Mouse (Mus musculus): ENCODE results near the gene Cacng7.
"Not testable (repeated sequence)": the region's sequence is repeated elsewhere in the genome, so short reads cannot be mapped to it uniquely, and the experiment has no call there.

The Cacng7 gene

DNA sequence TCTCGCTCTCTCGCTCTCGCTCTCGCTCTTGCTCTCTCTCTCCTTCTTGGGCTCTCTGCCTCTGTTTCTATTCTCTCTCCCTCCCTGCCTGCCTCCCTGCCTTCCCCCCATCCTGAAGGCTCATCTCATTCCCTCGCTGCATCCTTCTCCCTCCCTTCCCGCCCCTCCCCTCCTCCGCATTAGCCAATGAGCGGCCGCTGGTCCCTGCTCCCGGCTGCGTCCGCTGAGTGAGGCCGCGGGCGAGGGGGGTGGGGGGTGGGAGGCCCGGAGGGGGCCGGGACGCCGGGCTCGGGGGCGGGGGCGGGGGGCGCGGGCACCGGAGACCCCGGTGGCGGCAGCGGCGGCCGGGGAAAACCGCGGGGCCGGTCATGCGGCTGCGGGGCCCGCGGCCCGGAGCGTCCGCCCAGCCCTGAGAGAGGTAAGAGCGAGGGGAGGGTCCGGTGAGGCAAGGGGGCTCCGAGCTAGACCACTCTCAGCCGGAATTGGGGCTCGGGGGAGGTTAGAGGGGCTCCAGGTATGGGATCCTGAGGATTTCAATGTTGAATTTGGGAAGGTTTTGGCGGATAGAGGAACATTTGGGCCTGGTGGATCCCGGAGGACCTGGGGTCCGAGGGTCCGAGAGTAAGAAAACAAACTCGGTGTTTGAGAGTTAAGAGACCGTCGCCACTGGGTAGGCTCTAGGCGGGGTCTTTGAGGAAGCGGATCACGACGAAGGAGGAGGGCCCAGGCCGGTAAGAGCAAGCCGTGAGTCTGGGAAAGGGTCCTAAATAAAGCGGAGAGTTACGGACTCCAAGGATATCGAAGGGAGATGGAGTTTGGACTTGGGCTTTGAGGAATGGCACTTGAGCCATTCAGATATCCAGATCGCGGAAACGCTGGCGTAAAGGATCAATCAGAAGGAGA is at the start of gene Cacng7:
TSS of gene Cacng7 (plus strand) at position 337 of the 903 bp plus-strand sequence.
- no peak for DNase-seq

DNA sequence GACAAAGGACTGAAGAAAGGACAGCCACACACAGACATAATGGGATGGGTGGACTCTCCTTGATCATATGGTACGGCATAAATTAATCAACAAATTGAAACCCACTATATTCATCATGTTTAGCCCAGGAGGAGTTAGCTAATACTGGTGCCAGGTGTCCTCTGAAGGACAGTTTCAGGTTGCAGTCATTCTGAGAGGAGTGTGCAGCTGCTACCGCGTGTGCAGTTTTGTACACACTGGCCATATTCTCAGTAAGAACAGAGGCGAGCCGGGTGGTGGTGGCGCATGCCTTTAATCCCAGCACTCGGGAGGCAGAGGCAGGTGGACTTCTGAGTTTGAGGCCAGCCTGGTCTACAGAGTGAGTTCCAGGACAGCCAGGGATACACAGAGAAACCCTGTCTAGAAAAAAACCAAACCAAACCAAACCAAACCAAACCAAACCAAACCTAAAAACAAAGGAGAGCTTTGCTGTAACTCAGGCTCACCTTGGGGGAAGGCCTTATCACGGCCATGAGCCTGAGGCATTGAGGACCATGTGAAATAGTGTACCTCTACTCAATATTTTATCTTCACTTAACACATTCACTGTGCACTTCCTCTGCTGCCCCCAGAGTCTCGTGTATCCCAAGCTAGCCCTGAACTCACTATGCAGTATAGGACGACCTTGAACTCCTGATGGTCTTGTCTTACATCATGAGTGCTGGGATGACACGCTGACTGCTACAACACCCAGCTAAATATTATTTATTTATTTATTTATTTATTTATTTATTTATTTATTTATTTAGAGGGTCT is 49.5 kb upstream of the Cacng7 start:
- no peak for DNase-seq

DNA sequence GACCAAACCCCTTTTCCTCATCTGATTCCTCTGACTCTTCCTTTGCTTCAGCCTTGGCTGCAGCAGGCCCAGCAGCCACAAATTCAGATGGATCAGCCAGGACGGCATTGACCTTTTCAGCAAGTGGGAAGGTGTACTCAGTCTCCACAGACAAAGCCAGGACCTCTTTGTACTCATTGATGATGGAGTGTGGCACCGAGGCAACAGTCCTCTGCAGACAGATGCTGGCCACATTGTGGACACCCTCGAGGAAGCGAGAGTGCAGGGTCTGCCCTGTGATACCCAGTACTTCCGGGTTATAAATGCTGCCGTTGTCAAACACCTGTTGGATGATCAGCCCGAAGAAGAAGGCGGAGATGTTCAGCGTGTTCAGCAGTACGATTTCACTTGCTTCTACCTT is 48.2 kb upstream of the Cacng7 start:
- DNase-seq = no peak

GRCm38 (mm10) chr7:3286036-3286435 is 46.7 kb upstream of the Cacng7 start:
- DNase-seq = no peak

- no peak for DNase-seq
Observed at GRCm38 (mm10) chr7:3287186-3287585, 45.6 kb upstream of the Cacng7 start.

GRCm38 (mm10) chr7:3288976-3289970 is 43.5 kb upstream of the Cacng7 start, which contains the start of the genes Myadm and Prkcg:
Gene Myadm, plus strand, starts transcription at chr7:3289080.
Gene Prkcg, plus strand, starts transcription at chr7:3289179.
- peak; percentile 71 for DNase-seq

DNA sequence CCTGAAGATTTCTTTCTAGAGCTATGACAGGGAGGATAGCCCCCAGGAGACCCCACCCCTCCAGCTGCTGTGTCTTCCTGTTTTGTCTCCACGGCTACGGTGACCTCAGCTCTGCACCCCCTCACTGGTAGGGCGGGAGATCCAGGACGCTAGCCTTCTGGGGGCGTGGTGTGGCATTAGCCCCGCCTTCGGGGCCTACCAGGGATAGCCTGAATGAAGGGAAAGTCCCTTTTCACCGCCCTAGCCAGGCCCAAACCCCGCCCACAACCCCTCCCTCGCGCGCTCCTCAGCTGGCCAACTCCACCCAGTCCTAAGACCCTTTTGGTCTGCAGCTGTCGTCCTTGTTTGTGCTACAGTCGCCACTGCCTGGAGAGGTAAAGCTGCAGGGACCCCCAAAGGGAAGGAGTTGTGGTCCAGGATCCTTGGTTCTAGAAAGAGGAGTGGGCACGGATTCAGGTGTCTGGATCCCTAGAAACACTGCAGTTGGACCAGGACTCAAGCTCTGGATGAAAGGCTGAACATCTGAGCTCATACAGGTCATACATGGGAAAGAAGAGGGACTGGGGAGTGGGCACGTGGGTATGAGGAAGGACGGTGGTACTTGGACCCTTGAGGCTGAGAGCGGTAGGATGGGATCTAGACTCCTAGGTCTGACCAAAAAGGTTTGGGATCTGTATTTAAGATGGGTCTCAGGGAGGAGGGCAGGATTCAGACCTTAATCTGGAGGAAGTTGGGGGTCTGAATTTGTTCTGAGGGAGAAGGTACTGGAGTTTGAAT is 42.3 kb upstream of the Cacng7 start:
- DNase-seq = peak; percentile 88

DNA sequence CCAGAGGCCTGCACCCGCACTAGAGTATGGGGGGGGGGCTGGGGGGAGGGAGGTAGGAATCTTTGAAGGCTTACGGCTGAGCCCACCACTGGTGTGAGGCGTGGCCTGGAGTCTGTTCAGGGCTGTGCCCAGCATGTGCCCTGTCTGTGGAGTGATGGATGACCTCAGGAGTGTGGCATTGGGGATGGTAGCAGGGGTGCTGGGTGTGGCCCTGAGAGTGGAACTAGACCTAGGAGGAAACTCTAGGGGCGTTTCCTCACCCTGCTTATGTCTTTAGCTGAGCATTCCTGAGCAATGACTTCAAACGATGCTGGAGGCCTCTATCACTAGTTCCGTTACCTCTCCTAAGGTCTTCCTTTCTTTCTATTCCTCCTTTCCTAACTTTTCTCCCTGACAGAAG is 41.6 kb upstream of the Cacng7 start:
- DNase-seq = no peak

- no peak for DNase-seq
Observed at GRCm38 (mm10) chr7:3291764-3292163, 41.0 kb upstream of the Cacng7 start.

DNA sequence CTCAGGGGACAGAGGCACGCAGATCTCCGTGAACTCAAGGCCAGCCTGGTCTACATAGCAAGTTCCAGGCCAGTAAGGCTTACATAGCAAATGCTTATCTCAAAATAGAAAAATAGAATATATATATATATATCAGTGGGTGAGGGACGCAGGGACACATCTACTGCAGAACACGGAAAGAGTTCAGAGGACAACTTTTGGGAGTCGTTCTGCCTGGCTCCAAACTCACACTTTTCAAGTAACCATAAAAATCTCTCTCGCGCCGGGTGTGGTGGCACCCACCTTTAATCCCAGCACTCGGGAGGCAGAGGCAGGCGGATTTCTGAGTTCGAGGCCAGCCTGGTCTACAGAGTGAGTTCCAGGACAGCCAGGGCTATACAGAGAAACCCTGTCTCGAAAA is 40.5 kb upstream of the Cacng7 start:
- not testable (repeated sequence) for DNase-seq

DNA sequence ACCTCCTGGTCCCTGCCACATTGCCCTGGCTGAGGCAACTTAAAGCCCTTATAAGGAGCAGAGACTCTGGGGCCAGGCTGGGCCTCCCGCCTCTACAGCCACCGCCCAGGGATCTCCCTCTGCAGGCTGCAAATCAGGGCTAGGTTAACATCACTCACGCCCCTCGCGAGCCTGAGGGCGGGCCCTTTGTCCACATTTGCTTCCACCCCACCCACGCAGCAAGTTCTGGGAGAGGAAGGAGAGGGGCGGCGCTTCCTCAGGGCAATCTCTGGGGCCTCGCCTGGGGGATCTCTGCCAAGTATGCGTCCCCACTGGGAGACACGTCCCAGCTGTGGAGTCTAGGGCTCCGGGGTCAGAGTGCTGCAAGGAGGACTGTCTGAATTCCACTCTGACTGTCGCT is 40.0 kb upstream of the Cacng7 start:
- DNase-seq = peak; percentile 89

- DNase-seq = no peak
Observed at GRCm38 (mm10) chr7:3294794-3295193, 38.0 kb upstream of the Cacng7 start.

GRCm38 (mm10) chr7:3295321-3296110 is 37.2 kb upstream of the Cacng7 start:
- no peak for DNase-seq

GRCm38 (mm10) chr7:3296711-3297110 is 36.0 kb upstream of the Cacng7 start:
- DNase-seq = no peak

GRCm38 (mm10) chr7:3299941-3300617 is 32.7 kb upstream of the Cacng7 start:
- DNase-seq = no peak

- DNase-seq = no peak
Observed at GRCm38 (mm10) chr7:3300891-3301627, 31.7 kb upstream of the Cacng7 start.

GRCm38 (mm10) chr7:3301628-3302555 is 30.9 kb upstream of the Cacng7 start:
- DNase-seq = peak; percentile 25

DNA sequence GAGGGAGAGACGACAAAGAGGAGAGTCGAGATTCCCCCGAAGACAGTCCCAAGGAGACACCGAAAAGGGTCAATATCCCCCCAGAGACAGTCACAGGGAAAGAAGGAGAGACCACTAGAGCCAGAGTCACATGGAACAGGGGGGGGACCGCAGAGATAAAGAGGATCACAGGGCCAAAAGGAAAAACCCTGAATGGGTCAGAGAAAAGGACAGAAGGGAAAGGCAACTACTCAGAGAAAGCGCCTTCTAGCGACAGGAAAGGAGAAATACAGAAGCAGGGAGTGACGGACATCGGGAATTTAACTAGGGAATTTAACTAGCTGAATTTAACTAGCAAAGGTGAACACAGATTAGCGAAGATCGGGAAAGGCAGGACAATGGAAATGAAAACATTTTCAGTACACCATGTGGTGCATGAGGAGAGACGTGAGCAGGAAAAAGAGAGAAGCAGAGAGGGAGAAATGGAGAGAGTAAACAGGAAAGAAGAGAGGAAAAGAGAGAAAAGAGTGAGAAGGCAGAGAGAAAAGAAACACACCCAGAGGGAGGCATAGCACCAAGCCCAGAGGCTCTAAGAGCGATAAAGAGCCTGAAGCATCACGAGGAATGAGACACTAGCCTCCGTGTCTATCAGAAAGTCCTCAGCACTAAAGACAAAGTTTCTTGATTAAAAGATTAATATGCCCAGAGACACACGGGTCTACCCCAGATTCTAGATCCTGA is 30.0 kb upstream of the Cacng7 start:
- DNase-seq = no peak

Measured in kidney, adult 18-20 months (tissue).